Mouse (Mus musculus): ENCODE measurements around the gene Ern1. TPM values are rescaled to one million over a fixed set of nuclear protein-coding genes. Genes with fewer than 3 reads are reported as not detected.

The Ern1 gene
- polyA plus RNA-seq, 1 experiment = 3.2 TPM

DNA sequence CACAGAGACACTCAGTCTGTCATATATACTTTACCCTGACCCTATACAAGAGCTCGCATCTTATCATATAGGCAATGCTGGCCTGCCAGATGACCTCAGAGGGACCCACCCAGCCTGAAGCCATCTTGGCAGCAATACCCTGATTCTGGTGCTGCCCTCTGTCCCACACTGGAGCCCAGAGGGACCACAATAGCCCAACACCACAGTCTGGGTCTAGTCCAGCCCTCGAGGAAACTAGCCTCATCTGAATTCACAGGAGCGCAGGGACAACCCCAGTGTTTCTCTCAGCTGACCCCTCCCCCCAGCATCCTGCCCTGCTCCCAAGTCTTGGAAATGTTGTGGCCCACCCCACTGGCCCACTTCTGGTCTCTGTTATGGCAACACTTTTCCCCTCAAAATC lies 136.4 kb downstream of the Ern1 start:
- no peak overlapping the region for H3K27ac ChIP-seq (replicated peaks; ENCODE audit: low read depth, low read length)
- peaks cover 10% of the 10 kb centered on the region for H3K4me1 ChIP-seq (ENCODE audit: control insufficient read depth, insufficient read depth, insufficient read length, low read length)
- H3K4me3 ChIP-seq (ENCODE audit: insufficient read depth, low read depth, low read length) = no peak overlapping the region

DNA sequence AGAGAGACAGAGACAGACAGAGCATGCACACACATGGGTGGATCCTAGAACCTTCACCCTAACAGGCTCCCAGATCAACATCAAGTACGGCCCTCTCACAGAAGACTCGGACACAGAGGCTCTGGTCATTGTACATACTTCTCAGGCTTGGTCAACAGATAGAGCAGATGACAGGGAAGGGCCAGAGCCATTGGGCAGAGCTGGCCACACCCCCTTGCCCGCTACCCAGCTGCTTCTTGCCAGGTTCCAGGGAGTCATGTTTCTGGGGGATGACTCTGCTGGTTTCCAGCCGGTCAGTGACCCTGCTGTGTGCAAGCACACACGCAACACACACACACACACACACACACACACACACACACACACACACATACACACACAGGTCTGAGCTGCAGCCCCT lies 136.8 kb downstream of the Ern1 start:
- Histone ChIP-seq H3K27ac (replicated peaks; ENCODE audit: low read depth, low read length) (no peak overlapping the region), H3K4me1 (ENCODE audit: control insufficient read depth, insufficient read depth, insufficient read length, low read length) (peaks cover 9% of the 10 kb centered on the region), H3K4me3 (ENCODE audit: insufficient read depth, low read depth, low read length) (no peak overlapping the region)

DNA sequence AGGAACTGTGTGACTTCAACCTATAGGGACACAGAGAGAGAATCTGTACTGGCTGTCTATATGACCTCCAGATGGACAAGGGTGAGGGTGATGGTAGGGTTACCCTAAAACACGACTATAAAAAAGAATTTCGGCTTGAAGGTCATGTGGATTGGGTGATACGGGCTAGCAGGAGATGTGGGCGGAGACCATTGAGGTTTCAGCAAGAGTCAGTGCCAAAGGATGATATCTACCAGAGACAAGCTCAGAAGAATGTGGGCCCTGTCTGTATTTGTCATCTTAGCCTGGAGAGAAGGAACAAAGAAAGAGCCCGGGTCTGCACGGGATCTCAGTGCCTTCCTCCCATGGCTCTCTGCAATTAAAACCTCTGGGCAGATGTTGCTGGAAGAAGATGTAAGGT lies 137.9 kb downstream of the Ern1 start:
- no peak overlapping the region for H3K4me3 ChIP-seq (ENCODE audit: insufficient read depth, low read depth, low read length)
- H3K27ac ChIP-seq (replicated peaks; ENCODE audit: low read depth, low read length) = no peak overlapping the region
- peaks cover 4% of the 10 kb centered on the region; the same call in 1 of the 2 replicates for H3K4me1 ChIP-seq (ENCODE audit: control insufficient read depth, insufficient read depth, insufficient read length, low read length)

- H3K4me3 ChIP-seq (ENCODE audit: insufficient read depth, low read depth, low read length) = no peak overlapping the region
- H3K4me1 ChIP-seq (ENCODE audit: control insufficient read depth, insufficient read depth, insufficient read length, low read length) = peaks cover 3% of the 10 kb centered on the region
- no peak overlapping the region for H3K27ac ChIP-seq (replicated peaks; ENCODE audit: low read depth, low read length)
Measured at GRCm38 (mm10) chr11:106344910-106345309, 142.7 kb downstream of the Ern1 start.

Other genes starting within 250 kb of the Ern1 start
- gene Ftsj3, start 231.8 kb downstream of the Ern1 start, polyA plus RNA-seq (2012; ENCODE audit: insufficient read depth, insufficient read length, missing spikeins) = 14.1 and 15.6 TPM in 2 replicates
- gene Psmc5, start 231.7 kb downstream of the Ern1 start, polyA plus RNA-seq (2012; ENCODE audit: insufficient read depth, insufficient read length, missing spikeins) = 111 and 116 TPM in 2 replicates
- 18.7 and 22.3 TPM in 2 replicates for gene Smarcd2, start 214.9 kb downstream of the Ern1 start, polyA plus RNA-seq (2012; ENCODE audit: insufficient read depth, insufficient read length, missing spikeins)
- 0.44 TPM in 1 of 2 replicates, not detected in the other for gene Tcam1, start 211.2 kb downstream of the Ern1 start, polyA plus RNA-seq (2012; ENCODE audit: insufficient read depth, insufficient read length, missing spikeins)
- not detected in 2 replicates for gene Gh, start 186.0 kb downstream of the Ern1 start, polyA plus RNA-seq (2012; ENCODE audit: insufficient read depth, insufficient read length, missing spikeins)
- 1.7 and 1.9 TPM in 2 replicates for gene Cd79b, start 173.1 kb downstream of the Ern1 start, polyA plus RNA-seq (2012; ENCODE audit: insufficient read depth, insufficient read length, missing spikeins)
- 1.4 and 2.6 TPM in 2 replicates for gene Scn4a, start 134.6 kb downstream of the Ern1 start, polyA plus RNA-seq (2012; ENCODE audit: insufficient read depth, insufficient read length, missing spikeins)
- gene Prr29, start 122.4 kb downstream of the Ern1 start, polyA plus RNA-seq (2012; ENCODE audit: insufficient read depth, insufficient read length, missing spikeins) = not detected in 2 replicates
- gene Icam2, start 99.8 kb downstream of the Ern1 start, polyA plus RNA-seq (2012; ENCODE audit: insufficient read depth, insufficient read length, missing spikeins) = 12.9 and 21.2 TPM in 2 replicates
- gene Tex2, start 125.6 kb upstream of the Ern1 start, polyA plus RNA-seq (2012; ENCODE audit: insufficient read depth, insufficient read length, missing spikeins) = 32.8 and 33.5 TPM in 2 replicates

Measured in brown adipose tissue, adult 24 weeks (tissue).